Mouse (Mus musculus): ENCODE measurements around the gene Gm45194. TPM values are rescaled to one million over a fixed set of nuclear protein-coding genes. Genes with fewer than 3 reads are reported as not detected.

The Gm45194 gene
- polyA plus RNA-seq, 1 experiment = not detected

Other genes with a start within 250 kb of the Gm45194 start
- not detected for gene Hdx, start 194.3 kb upstream of the Gm45194 start, polyA plus RNA-seq (2012; fragmentation: generic; extraction: Trizol)
- gene Tex16, start 119.6 kb downstream of the Gm45194 start, polyA plus RNA-seq (2012; fragmentation: generic; extraction: Trizol) = 0.02 TPM